Mouse (Mus musculus) stomach, postnatal 0 days (tissue): Measurements from ENCODE around the gene Pdx1. TPM values are rescaled to one million over a fixed set of nuclear protein-coding genes. Genes with fewer than 3 reads are reported as not detected.
A peak's percentile ranks its signal among the peaks of the same experiment; 100 is the strongest.

Source experiments
- ATAC-seq: fragments of 200-750 bp; cut with Nextera tagmentation; 2 replicates; pipeline ENCODE4 v1.8.0; 2017; ENCODE audit not compliant: low FRiP score, low TSS enrichment
- DNase-seq: peaks from one replicate; pipeline ENCODE4 v3.0.0-alpha.2; 2016; ENCODE audit warnings: low spot score
- H3K27ac ChIP-seq: fragments of 300-500 bp; sonication (generic); replicated peaks from 2 replicates; pipeline ENCODE4 v1.5.1; 2014; ENCODE audit warnings: mild to moderate bottlenecking, control low read depth
- H3K27me3 ChIP-seq: fragments of 300-500 bp; sonication (generic); 2 replicates; pipeline ENCODE4 v1.6.1; 2014; ENCODE audit warnings: low read length; ENCODE audit not compliant: control insufficient read depth, insufficient read depth
- H3K36me3 ChIP-seq: fragments of 300-500 bp; sonication (generic); 2 replicates; pipeline ENCODE4 v1.6.1; 2014; ENCODE audit warnings: low read length, mixed read lengths; ENCODE audit not compliant: control insufficient read depth, insufficient read depth
- H3K4me1 ChIP-seq: fragments of 300-500 bp; sonication (generic); replicated peaks from 2 replicates; pipeline ENCODE4 v1.6.1; 2014; ENCODE audit warnings: antibody characterized with exemption; ENCODE audit not compliant: control insufficient read depth, insufficient read depth
- H3K4me2 ChIP-seq: fragments of 300-500 bp; sonication (generic); replicated peaks from 2 replicates; pipeline ENCODE4 v1.6.1; 2014; ENCODE audit warnings: low read depth, mild to moderate bottlenecking, control low read depth, moderate library complexity
- H3K4me3 ChIP-seq: fragments of 300-500 bp; sonication (generic); 2 replicates; pipeline ENCODE4 v1.5.1; 2014; ENCODE audit warnings: low read depth, low read length, control low read depth
- H3K9ac ChIP-seq: fragments of 300-500 bp; sonication (generic); 2 replicates; pipeline ENCODE4 v1.6.1; 2014; ENCODE audit warnings: mild to moderate bottlenecking, low read length, control low read depth, mixed read lengths
- H3K9me3 ChIP-seq: fragments of 300-500 bp; sonication (generic); 2 replicates; pipeline ENCODE4 v1.6.1; 2016; ENCODE audit warnings: low read length; ENCODE audit not compliant: control insufficient read depth
- CTCF ChIP-seq: IDR thresholded peaks from 2 replicates; pipeline ENCODE4 v1.5.1; 2016; ENCODE audit warnings: antibody characterized with exemption, low read depth, mild to moderate bottlenecking, moderate library complexity
- EP300 ChIP-seq: optimal IDR thresholded peaks from 2 replicates; pipeline ENCODE3; 2016; ENCODE audit warnings: antibody characterized with exemption
- WGBS: fragments of 180-500 bp; shearing (Covaris S2); extraction: QIAGEN DNeasy Blood & Tissue Kit; methylation state at CpG from one replicate; pipeline ENCODE4 v1.1.7; 2014; 5-methylcytosine and 5-hydroxymethylcytosine counted together
- polyA plus RNA-seq: library from polyadenylated mRNA; unstranded; fragments of >200 nt; fragmentation: Nextera tagmentation; extraction: Ambion mirVana; gene quantifications from 2 replicates; pipeline ENCODE4 v1.2.1, GENCODE M21; 2015

The Pdx1 gene
- polyA plus RNA-seq, 1 experiment from 2014 or later, result 3.6 TPM

DNA sequence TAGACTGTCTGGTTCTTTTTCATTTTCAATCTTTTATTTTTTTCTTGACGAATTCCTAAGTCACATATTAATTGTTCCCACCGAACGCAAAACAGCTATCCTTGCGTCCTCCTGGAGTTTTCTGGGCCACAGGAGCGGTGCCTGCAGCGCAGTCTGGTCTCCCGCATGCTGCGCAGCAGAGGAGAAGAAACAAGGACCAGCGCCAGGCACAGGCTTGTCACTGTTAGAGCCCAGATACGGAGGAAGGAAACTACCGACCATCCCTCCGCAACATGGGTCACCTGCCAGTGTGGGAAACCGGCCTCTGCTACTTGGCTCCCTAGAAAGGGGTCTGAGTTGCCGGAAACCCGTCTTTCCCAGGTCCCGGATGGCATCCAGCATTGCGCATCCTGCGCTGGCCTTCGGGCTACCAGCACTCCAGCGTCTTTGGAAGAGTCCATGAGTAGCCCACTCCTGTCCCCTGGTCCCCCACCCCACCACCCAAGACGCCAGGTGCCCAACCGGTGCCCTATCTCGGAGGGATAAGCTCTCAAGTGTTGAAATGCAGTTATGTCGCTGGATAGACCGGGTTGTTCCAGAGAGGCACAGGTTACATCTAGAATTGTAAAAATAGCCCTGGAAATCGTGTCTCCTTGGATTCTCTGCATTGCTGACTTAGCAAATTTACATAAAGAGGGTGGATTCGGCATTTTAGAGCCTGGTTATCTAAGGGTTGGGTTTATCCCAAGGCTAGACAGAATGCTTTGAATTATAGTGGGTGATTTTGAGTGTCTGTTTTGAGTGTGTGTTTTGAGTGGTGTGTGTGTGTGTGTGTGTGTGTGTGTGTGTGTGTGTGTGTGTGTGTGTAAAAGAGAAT is 43.3 kb downstream of the Pdx1 start:
- TF ChIP-seq EP300, result no peak
- no peak for TF ChIP-seq CTCF
- Histone ChIP-seq H3K9ac (no peak overlapping the region), H3K4me2 (no peak overlapping the region), H3K4me1 (no peaks in the 10 kb centered on the region), H3K36me3 (no peaks in the 10 kb centered on the region), H3K9me3 (no peaks in the 10 kb centered on the region), H3K27me3 (peaks cover 32% of the 10 kb centered on the region; the same call in 1 of the 2 replicates), H3K4me3 (no peak overlapping the region), H3K27ac (no peak overlapping the region)
- no peak for DNase-seq
- WGBS, result 3% methylated on average over 27 of the region's 27 CpGs
- no peak for ATAC-seq

DNA sequence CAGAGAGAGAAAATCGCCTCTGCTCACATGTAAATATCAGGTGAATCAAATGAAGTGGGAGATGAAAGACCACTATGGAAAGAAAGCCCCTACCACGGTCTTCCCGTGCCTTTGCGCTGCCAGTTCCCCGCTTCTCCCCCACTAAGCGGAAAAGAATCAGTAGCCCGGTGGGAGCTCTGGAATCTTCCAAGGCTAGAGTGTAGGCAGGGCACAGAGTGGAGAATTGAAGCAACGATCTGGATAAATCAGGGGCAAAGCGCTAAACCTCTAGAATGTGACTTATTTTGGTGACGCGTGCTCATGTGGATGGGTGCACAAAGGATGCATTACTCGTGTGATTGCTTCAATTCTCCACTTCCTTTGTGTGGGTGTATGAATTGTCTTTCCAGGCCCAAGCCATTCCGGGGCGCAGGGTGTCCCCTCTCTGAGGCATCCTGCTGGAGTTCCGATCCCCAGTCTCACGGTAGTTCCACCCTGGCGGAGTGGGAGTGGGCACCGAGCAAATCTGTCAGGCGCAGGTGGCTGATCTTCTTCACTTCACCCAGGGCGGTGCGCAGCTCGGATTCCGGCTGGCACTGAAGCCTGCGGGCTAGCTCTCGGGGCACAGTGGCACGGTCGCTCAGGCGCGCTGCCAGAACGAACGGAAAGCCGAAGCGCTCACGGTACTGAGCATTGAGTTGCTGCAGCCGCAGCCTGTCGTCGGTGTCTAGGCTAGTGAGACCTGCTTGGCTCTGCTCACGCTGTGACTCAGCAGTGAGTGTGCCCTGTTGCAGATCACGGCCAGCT is 45.1 kb downstream of the Pdx1 start:
- no peak overlapping the region for H3K9ac ChIP-seq
- no peaks in the 10 kb centered on the region for H3K36me3 ChIP-seq
- peak; percentile 51 for ATAC-seq
- no peaks in the 10 kb centered on the region for H3K4me1 ChIP-seq
- WGBS, result 3% methylated on average over 39 of the region's 39 CpGs
- H3K27ac ChIP-seq, result no peak overlapping the region
- no peak overlapping the region for H3K4me2 ChIP-seq
- TF ChIP-seq CTCF, result no peak
- TF ChIP-seq EP300, result no peak
- no peak overlapping the region for H3K4me3 ChIP-seq
- DNase-seq, result no peak
- no peaks in the 10 kb centered on the region for H3K9me3 ChIP-seq
- peaks cover 23% of the 10 kb centered on the region; the same call in 1 of the 2 replicates for H3K27me3 ChIP-seq

DNA sequence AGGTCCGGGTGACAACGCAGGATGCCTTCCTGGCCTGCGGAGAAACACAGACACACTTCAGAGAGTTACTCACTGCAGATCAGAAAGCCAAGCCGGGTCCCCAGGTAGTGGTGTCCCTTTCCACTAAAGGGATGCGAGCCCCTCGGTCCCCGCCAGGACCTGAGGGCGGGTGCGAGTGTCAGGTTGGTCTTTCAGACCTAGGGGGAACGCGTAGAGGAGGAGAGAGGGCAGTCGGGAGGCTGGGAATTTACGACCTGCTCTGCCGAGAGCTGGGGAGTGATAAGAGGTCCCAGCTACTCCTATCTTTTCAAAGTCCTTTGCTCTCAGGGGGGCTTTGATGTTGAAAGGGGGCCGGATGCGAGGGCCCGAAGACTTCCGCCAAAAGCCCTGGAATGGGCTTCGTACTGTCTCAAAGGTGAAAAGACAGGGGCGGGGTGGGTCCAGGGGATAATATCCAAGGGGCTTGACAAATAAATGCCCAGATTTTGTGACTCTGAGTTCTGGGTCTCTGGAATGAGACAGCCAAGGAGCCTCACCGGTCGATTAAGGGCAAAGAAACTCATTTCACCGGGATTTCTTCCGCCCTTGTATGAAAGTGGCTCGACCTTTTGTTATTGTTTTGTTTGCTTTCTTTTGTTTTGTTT is 45.8 kb downstream of the Pdx1 start:
- no peak; the same call in 1 of the 2 replicates for ATAC-seq
- Histone ChIP-seq H3K27ac (no peak overlapping the region), H3K9ac (no peak overlapping the region), H3K27me3 (peaks cover 17% of the 10 kb centered on the region; the same call in 1 of the 2 replicates), H3K9me3 (no peaks in the 10 kb centered on the region), H3K36me3 (no peaks in the 10 kb centered on the region), H3K4me1 (no peaks in the 10 kb centered on the region), H3K4me2 (no peak overlapping the region), H3K4me3 (no peak overlapping the region)
- DNase-seq, result no peak
- TF ChIP-seq EP300, result no peak
- TF ChIP-seq CTCF, result no peak
- WGBS, result 5% methylated on average over 25 of the region's 25 CpGs

DNA sequence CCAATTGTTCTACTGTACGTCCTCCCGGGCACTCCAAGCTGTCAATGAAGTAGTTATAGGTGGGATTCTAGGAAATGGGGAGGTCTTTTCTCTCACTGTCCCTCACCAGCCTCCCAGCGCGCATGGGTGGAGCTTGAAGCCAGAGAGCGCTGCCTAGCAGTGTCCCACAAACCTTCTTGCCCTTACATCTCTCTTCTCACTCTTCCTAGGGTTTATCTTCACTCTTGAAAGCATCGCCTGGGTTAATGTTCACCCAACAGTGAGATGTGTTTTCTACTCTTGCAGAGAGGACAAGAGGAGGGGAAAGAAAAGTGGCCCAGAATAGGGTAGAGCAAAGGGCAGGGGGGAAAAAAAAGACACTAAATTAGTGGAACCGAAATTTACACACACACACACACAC is 47.6 kb downstream of the Pdx1 start:
- Histone ChIP-seq H3K27ac (no peak overlapping the region), H3K9me3 (no peaks in the 10 kb centered on the region), H3K9ac (no peak overlapping the region), H3K4me1 (no peaks in the 10 kb centered on the region), H3K4me3 (no peak overlapping the region), H3K27me3 (peaks cover 17% of the 10 kb centered on the region; the same call in 1 of the 2 replicates), H3K4me2 (no peak overlapping the region), H3K36me3 (no peaks in the 10 kb centered on the region)
- DNase-seq, result no peak
- TF ChIP-seq EP300 (no peak), CTCF (no peak)
- 5% methylated on average over 7 of the region's 7 CpGs for WGBS
- ATAC-seq, result no peak

DNA sequence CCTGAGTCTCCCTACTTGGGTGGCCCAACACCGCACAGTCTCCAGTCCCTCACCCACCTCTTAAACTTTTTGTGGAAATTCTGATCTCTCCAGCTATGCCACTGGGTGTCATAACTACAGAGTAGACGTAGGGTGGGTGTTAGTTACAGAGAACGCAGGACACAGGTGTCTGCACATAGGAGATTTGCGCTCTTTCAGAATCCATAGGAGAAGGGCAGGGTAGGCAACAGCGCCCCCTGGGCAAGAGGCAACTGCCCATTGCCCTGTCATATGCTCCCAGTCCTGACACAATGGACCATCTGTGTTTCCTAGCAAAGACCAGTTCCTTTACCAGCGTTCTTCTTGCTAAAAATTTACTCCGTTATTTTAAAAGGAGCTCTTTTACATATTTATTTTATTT is 48.2 kb downstream of the Pdx1 start:
- peaks cover 16% of the 10 kb centered on the region; the same call in 1 of the 2 replicates for H3K27me3 ChIP-seq
- H3K27ac ChIP-seq, result no peak overlapping the region
- H3K4me2 ChIP-seq, result no peak overlapping the region

More for the DNA sequence above, 48.2 kb downstream of the Pdx1 start:
- ATAC-seq (no peak), DNase-seq (no peak)
- TF ChIP-seq CTCF (peak; percentile 63), EP300 (no peak)
- no peak overlapping the region for H3K4me3 ChIP-seq
- no peak overlapping the region for H3K9ac ChIP-seq
- H3K4me1 ChIP-seq, result no peaks in the 10 kb centered on the region
- 29% methylated on average over 7 of the region's 7 CpGs for whole genome bisulfite sequencing
- H3K9me3 ChIP-seq, result no peaks in the 10 kb centered on the region
- H3K36me3 ChIP-seq, result no peaks in the 10 kb centered on the region
